Mouse (Mus musculus) kidney, postnatal 0 days (tissue): ENCODE data around the gene Abca12. TPM values are rescaled to one million over a fixed set of nuclear protein-coding genes. Genes with fewer than 3 reads are reported as not detected.

Source experiments
- ATAC-seq: fragments of 200-750 bp; cut with Nextera tagmentation; replicated peaks from 2 replicates; pipeline ENCODE4 v1.8.0; 2017; ENCODE audit warnings: low read depth, moderate number of reproducible peaks, moderate TSS enrichment, moderate library complexity; ENCODE audit not compliant: low FRiP score
- DNase-seq: peaks from one replicate; pipeline ENCODE4 v3.0.0-alpha.2; 2016; ENCODE audit warnings: low spot score
- H3K27ac ChIP-seq: fragments of 300-500 bp; sonication (generic); 2 replicates; pipeline ENCODE4 v1.5.1; 2014; ENCODE audit warnings: mild to moderate bottlenecking
- H3K27me3 ChIP-seq: fragments of 300-500 bp; sonication (generic); 2 replicates; pipeline ENCODE4 v1.6.1; 2014; ENCODE audit warnings: low read length, mixed read lengths; ENCODE audit not compliant: insufficient read depth
- H3K36me3 ChIP-seq: fragments of 300-500 bp; sonication (generic); 2 replicates; pipeline ENCODE4 v1.6.1; 2014; ENCODE audit warnings: low read length, mixed read lengths; ENCODE audit not compliant: insufficient read depth
- H3K4me1 ChIP-seq: fragments of 300-500 bp; sonication (generic); replicated peaks from 2 replicates; pipeline ENCODE4 v1.6.1; 2014; ENCODE audit warnings: antibody characterized with exemption, low read length, mixed read lengths; ENCODE audit not compliant: insufficient read depth
- H3K4me2 ChIP-seq: fragments of 300-500 bp; sonication (generic); 2 replicates; pipeline ENCODE4 v1.6.1; 2014; ENCODE audit warnings: mild to moderate bottlenecking, low read length, moderate library complexity, mixed read lengths
- H3K4me3 ChIP-seq: fragments of 300-500 bp; sonication (generic); replicated peaks from 2 replicates; pipeline ENCODE4 v1.5.1; 2014; ENCODE audit warnings: low read depth, low read length
- H3K9ac ChIP-seq: fragments of 300-500 bp; sonication (generic); 2 replicates; pipeline ENCODE4 v1.6.1; 2014; ENCODE audit warnings: low read depth, low read length
- H3K9me3 ChIP-seq: fragments of 300-500 bp; sonication (generic); replicated peaks from 2 replicates; pipeline ENCODE4 v1.6.1; 2016; ENCODE audit warnings: low read length, inconsistent platforms, mixed read lengths
- CTCF ChIP-seq: IDR thresholded peaks from 2 replicates; pipeline ENCODE4 v1.5.1; 2016; ENCODE audit warnings: antibody characterized with exemption, low read depth, mild to moderate bottlenecking, moderate library complexity
- WGBS: fragments of 180-500 bp; shearing (Covaris S2); extraction: QIAGEN DNeasy Blood & Tissue Kit; methylation state at CpG from one replicate; pipeline ENCODE4 v1.1.7; 2014; 5-methylcytosine and 5-hydroxymethylcytosine counted together
- polyA plus RNA-seq: library from polyadenylated mRNA; unstranded; fragments of >200 nt; fragmentation: Nextera tagmentation; extraction: Ambion mirVana; gene quantifications from 2 replicates; pipeline ENCODE4 v1.2.1, GENCODE M21; 2015

Gene Abca12
- polyA plus RNA-seq, 1 experiment from 2014 or later, result not detected

GRCm38 (mm10) chr1:71386593-71386992 is 28.1 kb downstream of the Abca12 start:
- Histone ChIP-seq H3K4me3 (no peak overlapping the region), H3K9ac (no peak overlapping the region), H3K4me2 (no peak overlapping the region), H3K36me3 (no peaks in the 10 kb centered on the region), H3K27me3 (no peaks in the 10 kb centered on the region), H3K4me1 (no peaks in the 10 kb centered on the region), H3K9me3 (no peaks in the 10 kb centered on the region), H3K27ac (no peak overlapping the region)
- no peak for ATAC-seq
- 93% methylated on average over 8 of the region's 8 CpGs for WGBS
- no peak for TF ChIP-seq CTCF
- no peak for DNase-seq

GRCm38 (mm10) chr1:71384098-71384497 is 30.6 kb downstream of the Abca12 start:
- 83% methylated on average over 1 of the region's 1 CpGs for WGBS
- no peak for ATAC-seq
- no peaks in the 10 kb centered on the region for H3K4me1 ChIP-seq
- no peaks in the 10 kb centered on the region for H3K36me3 ChIP-seq
- no peak overlapping the region for H3K4me2 ChIP-seq
- no peak for DNase-seq
- no peak overlapping the region for H3K9ac ChIP-seq
- no peak for TF ChIP-seq CTCF
- no peak overlapping the region for H3K4me3 ChIP-seq
- H3K27ac ChIP-seq, result no peak overlapping the region
- H3K27me3 ChIP-seq, result no peaks in the 10 kb centered on the region
- H3K9me3 ChIP-seq, result no peaks in the 10 kb centered on the region

GRCm38 (mm10) chr1:71373090-71373489 is 41.6 kb downstream of the Abca12 start:
- no peak overlapping the region for H3K27ac ChIP-seq
- ATAC-seq (no peak), DNase-seq (no peak)
- 85% methylated on average over 5 of the region's 5 CpGs for WGBS
- no peaks in the 10 kb centered on the region for H3K9me3 ChIP-seq
- H3K4me1 ChIP-seq, result no peaks in the 10 kb centered on the region
- no peak overlapping the region for H3K9ac ChIP-seq
- H3K4me2 ChIP-seq, result no peak overlapping the region
- H3K27me3 ChIP-seq, result no peaks in the 10 kb centered on the region
- no peak overlapping the region for H3K4me3 ChIP-seq
- no peak for TF ChIP-seq CTCF
- H3K36me3 ChIP-seq, result no peaks in the 10 kb centered on the region

GRCm38 (mm10) chr1:71370266-71370665 is 44.4 kb downstream of the Abca12 start:
- DNase-seq, result no peak
- H3K4me3 ChIP-seq, result no peak overlapping the region
- no peak overlapping the region for H3K9ac ChIP-seq
- TF ChIP-seq CTCF, result no peak
- no peak overlapping the region for H3K4me2 ChIP-seq
- no peaks in the 10 kb centered on the region for H3K27me3 ChIP-seq
- no peaks in the 10 kb centered on the region for H3K9me3 ChIP-seq
- H3K36me3 ChIP-seq, result no peaks in the 10 kb centered on the region
- no peak for ATAC-seq
- H3K4me1 ChIP-seq, result no peaks in the 10 kb centered on the region
- H3K27ac ChIP-seq, result no peak overlapping the region

GRCm38 (mm10) chr1:71367770-71368169 is 46.9 kb downstream of the Abca12 start:
- Histone ChIP-seq H3K36me3 (no peaks in the 10 kb centered on the region), H3K27ac (no peak overlapping the region), H3K9ac (no peak overlapping the region), H3K27me3 (no peaks in the 10 kb centered on the region), H3K4me1 (no peaks in the 10 kb centered on the region), H3K4me3 (no peak overlapping the region), H3K9me3 (no peaks in the 10 kb centered on the region), H3K4me2 (no peak overlapping the region)
- ATAC-seq (no peak), DNase-seq (no peak)
- TF ChIP-seq CTCF, result no peak
- WGBS, result 62% methylated on average over 1 of the region's 1 CpGs

- WGBS, result 68% methylated on average over 3 of the region's 3 CpGs
- no peaks in the 10 kb centered on the region for H3K9me3 ChIP-seq
- no peak overlapping the region for H3K27ac ChIP-seq
- H3K4me2 ChIP-seq, result no peak overlapping the region
- DNase-seq, result no peak
- H3K4me3 ChIP-seq, result no peak overlapping the region
- no peaks in the 10 kb centered on the region for H3K27me3 ChIP-seq
- H3K4me1 ChIP-seq, result no peaks in the 10 kb centered on the region
- no peaks in the 10 kb centered on the region for H3K36me3 ChIP-seq
- H3K9ac ChIP-seq, result no peak overlapping the region
- no peak for TF ChIP-seq CTCF
- no peak for ATAC-seq
Measured at GRCm38 (mm10) chr1:71342861-71343554, 71.7 kb downstream of the Abca12 start.

- no peak overlapping the region for H3K27ac ChIP-seq
- H3K9ac ChIP-seq, result no peak overlapping the region
- no peaks in the 10 kb centered on the region for H3K9me3 ChIP-seq
- no peaks in the 10 kb centered on the region for H3K36me3 ChIP-seq
- ATAC-seq (no peak), DNase-seq (no peak)
- WGBS, result 80% methylated on average over 4 of the region's 4 CpGs
- H3K27me3 ChIP-seq, result no peaks in the 10 kb centered on the region
- no peak overlapping the region for H3K4me2 ChIP-seq
- H3K4me3 ChIP-seq, result no peak overlapping the region
- no peaks in the 10 kb centered on the region for H3K4me1 ChIP-seq
- no peak for TF ChIP-seq CTCF
Measured at GRCm38 (mm10) chr1:71342261-71342594, 72.5 kb downstream of the Abca12 start.
